Mouse (Mus musculus) G1E (cell line): ENCODE measurements around the gene Slc44a1. TPM values are rescaled to one million over a fixed set of nuclear protein-coding genes. Genes with fewer than 3 reads are reported as not detected.

Source experiments
- ATAC-seq: 2 replicates; pipeline ENCODE4 v1.8.0; 2016; ENCODE audit warnings: mild to moderate bottlenecking; ENCODE audit not compliant: insufficient number of reproducible peaks, poor library complexity, low FRiP score, severe bottlenecking; ENCODE audit errors: extremely low read depth
- DNase-seq: peaks from one replicate; pipeline ENCODE4 v3.0.0; 2012; ENCODE audit warnings: low spot score
- H3K27me3 ChIP-seq: 2 replicates; pipeline ENCODE4 v1.6.1; 2012; ENCODE audit warnings: mild to moderate bottlenecking, low read length, inconsistent platforms; ENCODE audit not compliant: insufficient read depth
- H3K36me3 ChIP-seq: replicated peaks from 2 replicates; pipeline ENCODE3; 2012; ENCODE audit warnings: mild to moderate bottlenecking, inconsistent platforms
- H3K4me1 ChIP-seq: 2 replicates; pipeline ENCODE4 v1.6.1; 2012; ENCODE audit warnings: low read depth, low read length, inconsistent platforms, mixed read lengths; ENCODE audit not compliant: insufficient read depth
- H3K4me3 ChIP-seq: 2 replicates; pipeline ENCODE4 v1.5.1; 2012; ENCODE audit warnings: low read depth, mild to moderate bottlenecking, inconsistent platforms, low read length, moderate library complexity, mixed read lengths
- H3K9me3 ChIP-seq: replicated peaks from 2 replicates; pipeline ENCODE4 v1.6.1; 2012; ENCODE audit warnings: inconsistent platforms
- CTCF ChIP-seq: IDR thresholded peaks from 2 replicates; pipeline ENCODE4 v1.5.1; 2012; ENCODE audit warnings: low read depth, low read length, inconsistent platforms, mixed read lengths
- GATA1 ChIP-seq: IDR thresholded peaks from 2 replicates; pipeline ENCODE4 v1.6.1; 2012; ENCODE audit warnings: borderline replicate concordance, low read length, inconsistent platforms, mixed read lengths
- GATA2 ChIP-seq: IDR thresholded peaks from 2 replicates; pipeline ENCODE4 v1.6.1; 2012; ENCODE audit warnings: low read depth, low read length, inconsistent platforms, borderline replicate concordance
- POLR2AphosphoS5 ChIP-seq: IDR thresholded peaks from 2 replicates; pipeline ENCODE4 v1.6.1; 2012; ENCODE audit warnings: low read depth, low read length, inconsistent platforms; ENCODE audit not compliant: insufficient replicate concordance
- TAL1 ChIP-seq: conservative IDR thresholded peaks from 2 replicates; pipeline ENCODE4 v1.6.1; 2012; ENCODE audit warnings: low read depth, low read length, inconsistent platforms, mixed read lengths
- polyA plus RNA-seq: library from polyadenylated mRNA; stranded (reverse); fragments of >175 nt; gene quantifications from 2 replicates; pipeline ENCODE4 v1.2.3, GENCODE M21; 2012
- total RNA-seq, 2 experiments: library from RNA; stranded (forward) in 1 of 2; stranded (reverse) in 1 of 2; fragments of 200-1000 nt in 1 of 2; fragments of >200 nt in 1 of 2; fragmentation: Nextera tagmentation in 1 of 2; gene quantifications; 2 replicates each; pipeline ENCODE4 v1.2.3; 2014 to 2017

Gene Slc44a1
- total and polyA plus RNA-seq, 3 experiments: 5.2 to 44.7 (median 14.4) TPM

DNA sequence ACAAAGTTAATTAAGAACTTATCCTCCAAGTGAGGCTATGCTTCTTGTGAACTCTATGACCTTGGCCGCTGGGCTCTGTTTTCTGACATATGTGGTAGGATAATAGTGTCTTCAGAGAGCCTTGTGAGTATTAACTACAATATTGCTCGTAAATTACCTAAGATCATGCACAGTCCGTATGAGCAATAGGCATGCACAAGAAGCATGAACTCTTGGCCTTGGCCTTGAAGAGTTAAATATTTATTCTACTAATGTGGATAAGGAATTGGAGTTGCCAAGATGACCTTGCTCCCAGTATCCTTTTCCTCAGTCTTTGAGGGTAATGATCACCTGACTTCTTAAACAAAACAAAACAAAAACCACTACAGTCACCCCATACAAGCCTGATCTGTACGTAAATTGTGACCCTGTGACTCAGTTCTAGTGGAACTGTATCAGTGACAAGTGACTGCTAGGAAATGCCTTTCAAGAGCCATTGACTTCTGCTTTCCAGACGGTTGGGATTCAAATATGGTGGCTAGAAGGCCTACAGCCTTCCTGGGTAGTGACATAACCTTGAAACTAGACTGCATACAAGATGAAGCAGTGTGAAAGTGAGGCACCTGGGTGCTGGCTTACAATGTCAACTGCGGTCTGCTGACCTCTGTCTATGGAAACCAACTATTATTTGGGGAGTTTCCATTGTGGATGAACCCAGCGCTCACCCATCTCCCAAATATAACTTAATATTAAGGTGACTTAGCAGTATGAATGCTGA, 150.7 kb downstream of the Slc44a1 start:
- no peak for TF ChIP-seq POLR2AphosphoS5
- TF ChIP-seq GATA1: no peak
- no peak for TF ChIP-seq GATA2
- no peak for TF ChIP-seq TAL1
- TF ChIP-seq CTCF: no peak
- H3K4me1 ChIP-seq: peaks cover 7% of the 10 kb centered on the region
- no peak overlapping the region for H3K4me3 ChIP-seq
- no peaks in the 10 kb centered on the region for H3K9me3 ChIP-seq
- no peaks in the 10 kb centered on the region for H3K36me3 ChIP-seq
- DNase-seq: no peak
- H3K27me3 ChIP-seq: peaks cover 19% of the 10 kb centered on the region
- no peak for ATAC-seq

DNA sequence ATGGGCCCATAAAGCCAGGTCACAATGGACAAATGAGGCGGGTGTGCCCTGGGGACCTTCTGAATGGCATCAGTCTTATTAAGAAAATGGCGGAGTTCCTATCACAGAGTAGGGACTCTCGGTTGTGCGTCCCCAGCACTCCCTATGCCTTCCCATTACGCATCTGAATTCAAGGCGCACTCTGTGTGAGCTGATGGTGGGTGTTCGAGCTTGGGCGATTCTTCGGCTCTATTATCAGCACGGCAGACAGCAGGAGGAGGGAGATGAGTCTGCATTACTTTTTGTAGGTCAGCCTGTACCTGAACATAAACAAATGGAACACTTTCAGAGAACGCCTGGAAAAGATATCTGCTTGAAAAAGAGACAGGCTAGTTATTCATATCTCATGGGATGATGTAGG, 151.3 kb downstream of the Slc44a1 start:
- Histone ChIP-seq H3K4me3 (no peak overlapping the region), H3K9me3 (no peaks in the 10 kb centered on the region), H3K4me1 (peaks cover 7% of the 10 kb centered on the region), H3K27me3 (peaks cover 17% of the 10 kb centered on the region; the same call in 1 of the 2 replicates), H3K36me3 (no peaks in the 10 kb centered on the region)
- TF ChIP-seq GATA1: no peak
- TF ChIP-seq GATA2: no peak
- TF ChIP-seq TAL1: no peak
- TF ChIP-seq POLR2AphosphoS5: no peak
- no peak for TF ChIP-seq CTCF
- no peak for ATAC-seq
- DNase-seq: no peak

DNA sequence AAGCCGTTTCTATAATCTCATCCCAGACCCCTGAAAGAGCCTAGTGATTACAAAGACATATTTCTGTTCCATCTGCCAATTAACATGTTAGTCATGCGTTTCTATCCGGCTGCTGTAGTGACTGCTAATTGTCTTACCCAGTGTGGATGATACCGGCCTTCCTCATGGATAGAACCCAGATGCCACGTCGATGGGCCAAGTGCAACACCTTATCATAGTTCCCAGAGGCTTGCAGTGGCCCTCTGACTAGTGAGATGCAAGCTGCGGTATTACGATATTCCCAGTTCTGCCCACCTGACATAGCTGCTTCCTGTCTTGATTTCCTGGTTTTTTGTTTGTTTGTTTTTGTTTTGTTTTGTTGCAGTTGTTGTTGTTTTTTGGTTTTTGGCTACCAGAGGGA, 151.7 kb downstream of the Slc44a1 start:
- Histone ChIP-seq H3K27me3 (peaks cover 17% of the 10 kb centered on the region; the same call in 1 of the 2 replicates), H3K4me1 (peaks cover 7% of the 10 kb centered on the region), H3K36me3 (no peaks in the 10 kb centered on the region), H3K9me3 (no peaks in the 10 kb centered on the region), H3K4me3 (no peak overlapping the region)
- no peak for DNase-seq
- TF ChIP-seq GATA1: no peak
- no peak for TF ChIP-seq CTCF
- TF ChIP-seq TAL1: no peak
- no peak for TF ChIP-seq POLR2AphosphoS5
- no peak for TF ChIP-seq GATA2
- no peak for ATAC-seq

DNA sequence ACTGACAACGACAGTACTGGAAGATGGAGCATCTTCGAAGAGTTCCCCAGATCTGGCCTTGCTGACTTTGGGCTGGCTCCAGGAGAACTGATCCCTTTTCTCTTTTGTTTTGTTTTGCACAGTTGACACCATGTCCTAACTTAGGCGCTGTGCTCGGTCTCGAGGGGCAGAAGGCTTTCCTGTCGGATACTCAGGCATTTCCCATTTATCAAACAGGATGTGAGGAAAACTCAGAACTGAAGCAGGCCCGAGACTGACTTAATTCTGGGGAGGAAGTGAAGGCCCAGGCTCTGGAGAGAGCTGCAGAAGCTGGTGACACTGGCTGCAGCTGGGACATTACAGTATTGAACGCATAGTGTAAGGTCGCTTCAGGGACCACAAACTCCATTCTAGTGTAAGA, 152.2 kb downstream of the Slc44a1 start:
- Histone ChIP-seq H3K27me3 (peaks cover 17% of the 10 kb centered on the region; the same call in 1 of the 2 replicates), H3K4me3 (no peak overlapping the region), H3K9me3 (no peaks in the 10 kb centered on the region), H3K4me1 (peaks cover 7% of the 10 kb centered on the region), H3K36me3 (no peaks in the 10 kb centered on the region)
- no peak for TF ChIP-seq TAL1
- no peak for TF ChIP-seq POLR2AphosphoS5
- no peak for TF ChIP-seq GATA1
- TF ChIP-seq GATA2: no peak
- TF ChIP-seq CTCF: no peak
- ATAC-seq (no peak), DNase-seq (no peak)

DNA sequence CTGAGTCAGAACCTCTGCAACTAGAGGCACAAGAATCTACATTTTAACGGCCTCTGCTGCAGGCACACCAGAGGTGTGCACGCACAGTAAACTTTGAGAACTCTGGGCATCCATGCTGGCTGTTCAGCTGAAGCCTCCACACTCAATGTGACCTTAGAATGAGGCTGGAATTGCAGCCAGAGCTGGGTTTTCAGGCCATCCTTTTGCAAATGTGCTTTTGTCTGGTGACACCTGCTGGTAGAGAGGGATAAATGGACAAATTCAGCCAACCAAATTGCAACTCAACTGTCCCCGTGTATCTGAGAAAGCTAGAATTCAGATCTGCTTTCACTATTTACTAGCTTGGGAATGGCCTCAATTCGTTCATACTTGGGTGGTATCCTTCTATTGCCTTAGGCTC, 154.0 kb downstream of the Slc44a1 start:
- peak; percentile 15; the same call in 1 of the 2 replicates for ATAC-seq
- TF ChIP-seq CTCF (peak; percentile 20; the same call in 1 of the 2 replicates), POLR2AphosphoS5 (no peak)
- Histone ChIP-seq H3K4me1 (peaks cover 7% of the 10 kb centered on the region), H3K4me3 (no peak overlapping the region), H3K9me3 (no peaks in the 10 kb centered on the region), H3K27me3 (peaks cover 8% of the 10 kb centered on the region; the same call in 1 of the 2 replicates), H3K36me3 (no peaks in the 10 kb centered on the region)
- no peak for DNase-seq

DNA sequence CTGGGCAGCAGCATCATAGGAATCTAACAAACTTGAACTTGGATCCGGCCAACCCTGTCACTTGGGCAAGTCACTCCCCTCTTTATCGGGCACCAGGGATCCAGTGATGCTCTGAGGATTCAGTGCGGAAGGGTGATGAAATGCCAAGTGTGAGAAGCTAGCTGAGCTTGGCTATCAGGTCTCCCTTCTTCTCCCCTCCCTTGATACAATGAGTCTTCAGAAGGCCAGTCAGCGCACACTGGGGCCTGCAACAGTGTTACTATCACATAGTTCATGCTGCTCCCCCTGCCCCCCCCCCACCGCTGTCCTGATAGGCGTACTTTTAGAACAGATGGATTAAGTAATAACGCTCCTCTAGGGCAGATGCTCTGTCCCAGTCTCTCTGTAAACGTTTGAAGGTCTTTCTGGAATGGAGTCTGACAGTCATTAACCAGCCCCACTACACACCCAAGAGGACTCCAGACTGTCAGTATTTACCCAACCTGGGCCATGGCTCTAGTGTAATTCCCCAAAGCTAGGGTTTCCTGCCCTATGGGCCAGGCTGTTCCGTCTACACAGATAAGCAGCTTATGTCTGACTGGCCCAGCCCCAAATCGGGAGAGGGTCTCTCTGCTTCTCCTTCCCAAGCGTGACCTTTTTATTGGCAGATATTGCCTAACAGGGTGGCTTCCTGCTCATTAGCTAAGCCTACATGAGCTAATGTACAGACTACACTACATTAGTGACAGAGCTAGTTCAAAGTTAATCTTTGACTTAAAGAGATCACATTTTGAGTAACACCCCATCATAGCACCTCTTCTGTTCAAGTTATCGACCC, 155.2 kb downstream of the Slc44a1 start:
- DNase-seq (no peak), ATAC-seq (no peak)
- Histone ChIP-seq H3K36me3 (no peaks in the 10 kb centered on the region), H3K27me3 (peaks cover 4% of the 10 kb centered on the region; the same call in 1 of the 2 replicates), H3K4me3 (no peak overlapping the region), H3K4me1 (peaks cover 7% of the 10 kb centered on the region), H3K9me3 (no peaks in the 10 kb centered on the region)
- TF ChIP-seq CTCF: no peak
- no peak for TF ChIP-seq POLR2AphosphoS5
